Mouse (Mus musculus) neural tube, embryonic 11.5 days (tissue): ENCODE measurements around the gene Wdr62. TPM values are rescaled to one million over a fixed set of nuclear protein-coding genes. Genes with fewer than 3 reads are reported as not detected.
A peak's percentile ranks its signal among the peaks of the same experiment; 100 is the strongest.
"Not testable (repeated sequence)": the region's sequence is repeated elsewhere in the genome, so short reads cannot be mapped to it uniquely, and the experiment has no call there.

Experiments
- ATAC-seq: fragments of 200-750 bp; cut with Nextera tagmentation; 2 replicates; pipeline ENCODE4 v1.8.0; 2017; ENCODE audit warnings: moderate number of reproducible peaks, mild to moderate bottlenecking, moderate TSS enrichment, moderate library complexity; ENCODE audit not compliant: insufficient read depth, low FRiP score, low TSS enrichment
- DNase-seq: peaks from one replicate; pipeline ENCODE4 v3.0.0-alpha.2; 2015; ENCODE audit warnings: low spot score
- H3K27ac ChIP-seq: fragments of 300-500 bp; sonication (generic); 2 replicates; pipeline ENCODE4 v1.5.1; 2014; ENCODE audit warnings: low read depth, mild to moderate bottlenecking, low read length
- H3K27me3 ChIP-seq: fragments of 300-500 bp; sonication (generic); 2 replicates; pipeline ENCODE4 v1.6.1; 2014; ENCODE audit warnings: mild to moderate bottlenecking, low read length, mixed read lengths; ENCODE audit not compliant: control insufficient read depth, insufficient read depth
- H3K36me3 ChIP-seq: fragments of 300-500 bp; sonication (generic); 2 replicates; pipeline ENCODE4 v1.6.1; 2014; ENCODE audit warnings: mild to moderate bottlenecking, low read length, moderate library complexity, mixed read lengths; ENCODE audit not compliant: control insufficient read depth, insufficient read depth
- H3K4me1 ChIP-seq: fragments of 300-500 bp; sonication (generic); 2 replicates; pipeline ENCODE4 v1.6.1; 2014; ENCODE audit warnings: low read length, mixed read lengths; ENCODE audit not compliant: control insufficient read depth, insufficient read depth
- H3K4me2 ChIP-seq: fragments of 300-500 bp; sonication (generic); 2 replicates; pipeline ENCODE4 v1.6.1; 2014; ENCODE audit warnings: low read depth, mild to moderate bottlenecking, moderate library complexity
- H3K4me3 ChIP-seq: fragments of 300-500 bp; sonication (generic); 2 replicates; pipeline ENCODE4 v1.5.1; 2014; ENCODE audit warnings: low read depth, low read length
- H3K9ac ChIP-seq: fragments of 300-500 bp; sonication (generic); 2 replicates; pipeline ENCODE4 v1.6.1; 2014; ENCODE audit warnings: mild to moderate bottlenecking, low read length
- H3K9me3 ChIP-seq: fragments of 300-500 bp; sonication (generic); 2 replicates; pipeline ENCODE4 v1.6.1; 2016; ENCODE audit warnings: low read length; ENCODE audit not compliant: control insufficient read depth
- WGBS: fragments of 180-500 bp; shearing (Covaris S2); extraction: QIAGEN DNeasy Blood & Tissue Kit; methylation state at CpG from one replicate; pipeline ENCODE4 v1.1.7; 2014; 5-methylcytosine and 5-hydroxymethylcytosine counted together
- polyA plus RNA-seq: library from polyadenylated mRNA; unstranded; fragments of >200 nt; fragmentation: Nextera tagmentation; extraction: Ambion mirVana; gene quantifications from 2 replicates; pipeline ENCODE4 v1.2.1, GENCODE M21; 2014

Gene Wdr62
- polyA plus RNA-seq, 1 experiment from 2014 or later: 12.5 TPM

GRCm38 (mm10) chr7:30213881-30214280 lies 66.3 kb downstream of the Wdr62 start:
- H3K4me2 ChIP-seq: no peak overlapping the region
- no peaks in the 10 kb centered on the region for H3K4me1 ChIP-seq
- no peak overlapping the region for H3K27ac ChIP-seq
- H3K4me3 ChIP-seq: no peak overlapping the region
- no peak for ATAC-seq
- H3K9me3 ChIP-seq: no peaks in the 10 kb centered on the region
- no peak for DNase-seq
- H3K27me3 ChIP-seq: no peaks in the 10 kb centered on the region
- H3K9ac ChIP-seq: no peak overlapping the region
- H3K36me3 ChIP-seq: no peaks in the 10 kb centered on the region
- WGBS: 85% methylated on average over 3 of the region's 3 CpGs

GRCm38 (mm10) chr7:30211025-30211424 lies 69.2 kb downstream of the Wdr62 start:
- Histone ChIP-seq H3K27me3 (no peaks in the 10 kb centered on the region), H3K27ac (no peak overlapping the region), H3K4me1 (no peaks in the 10 kb centered on the region), H3K36me3 (no peaks in the 10 kb centered on the region), H3K4me2 (no peak overlapping the region), H3K4me3 (no peak overlapping the region), H3K9ac (no peak overlapping the region), H3K9me3 (no peaks in the 10 kb centered on the region)
- WGBS: 39% methylated on average over 4 of the region's 4 CpGs
- ATAC-seq (no peak), DNase-seq (no peak)

DNA sequence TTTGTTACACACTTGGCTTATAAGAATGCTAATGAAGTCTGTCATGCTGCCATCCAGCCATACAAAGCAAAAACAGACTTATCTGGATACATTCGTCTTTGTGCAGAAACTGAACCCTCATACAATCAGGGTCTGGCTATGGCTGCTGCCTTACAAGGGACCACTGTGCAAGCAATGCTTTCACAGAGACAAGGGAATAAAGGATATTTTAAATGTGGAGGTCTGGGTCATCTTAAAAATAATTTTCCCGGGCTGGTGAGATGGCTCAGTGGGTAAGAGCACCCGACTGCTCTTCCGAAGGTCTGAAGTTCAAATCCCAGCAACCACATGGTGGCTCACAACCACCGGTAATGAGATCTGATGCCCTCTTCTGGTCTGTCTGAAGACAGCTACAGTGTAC lies 73.9 kb downstream of the Wdr62 start:
- not testable (repeated sequence) for H3K4me1 ChIP-seq, H3K27ac ChIP-seq, H3K27me3 ChIP-seq, DNase-seq, H3K9me3 ChIP-seq, H3K4me2 ChIP-seq, ATAC-seq, H3K4me3 ChIP-seq, H3K36me3 ChIP-seq, H3K9ac ChIP-seq
- WGBS: 59% methylated on average over 5 of the region's 5 CpGs

DNA sequence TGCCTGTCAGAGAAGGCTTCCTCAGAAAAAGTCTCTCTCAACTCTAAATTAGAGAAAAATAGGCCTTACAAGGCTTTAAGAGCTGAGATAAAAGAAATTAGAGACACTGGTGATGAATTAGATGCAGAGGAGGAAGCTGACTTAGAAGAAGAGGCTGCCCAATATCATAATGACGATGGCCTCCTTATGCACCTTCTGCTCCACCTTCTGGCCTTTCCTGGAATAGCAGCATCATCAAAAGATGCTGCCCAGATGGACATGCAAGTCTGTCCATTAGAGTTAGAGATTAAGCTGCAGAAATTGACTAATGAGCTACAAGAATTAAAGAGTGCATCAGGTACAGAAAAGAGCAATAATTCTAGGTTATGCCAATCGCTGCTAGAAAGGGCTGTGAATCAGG lies 74.8 kb downstream of the Wdr62 start:
- no peak overlapping the region for H3K4me2 ChIP-seq
- H3K36me3 ChIP-seq: no peaks in the 10 kb centered on the region
- peak; percentile 54 for DNase-seq
- no peaks in the 10 kb centered on the region for H3K9me3 ChIP-seq
- WGBS: 2% methylated on average over 2 of the region's 2 CpGs
- H3K9ac ChIP-seq: no peak overlapping the region
- no peaks in the 10 kb centered on the region for H3K27me3 ChIP-seq
- H3K4me3 ChIP-seq: no peak overlapping the region
- ATAC-seq: no peak
- no peaks in the 10 kb centered on the region for H3K4me1 ChIP-seq
- no peak overlapping the region for H3K27ac ChIP-seq

- Histone ChIP-seq H3K9ac (no peak overlapping the region), H3K27ac (no peak overlapping the region), H3K27me3 (no peaks in the 10 kb centered on the region), H3K9me3 (no peaks in the 10 kb centered on the region), H3K4me3 (no peak overlapping the region), H3K4me1 (no peaks in the 10 kb centered on the region), H3K36me3 (no peaks in the 10 kb centered on the region), H3K4me2 (no peak overlapping the region)
- WGBS: 51% methylated on average over 8 of the region's 8 CpGs
- ATAC-seq (no peak), DNase-seq (no peak)
Observed at GRCm38 (mm10) chr7:30204380-30204779, 75.8 kb downstream of the Wdr62 start.

- Histone ChIP-seq H3K27ac (no peak overlapping the region), H3K4me2 (no peak overlapping the region), H3K36me3 (no peaks in the 10 kb centered on the region), H3K9me3 (no peaks in the 10 kb centered on the region), H3K4me1 (no peaks in the 10 kb centered on the region), H3K27me3 (no peaks in the 10 kb centered on the region), H3K9ac (no peak overlapping the region), H3K4me3 (no peak overlapping the region)
- no peak for ATAC-seq
- 85% methylated on average over 11 of the region's 11 CpGs for WGBS
- no peak for DNase-seq
Observed at GRCm38 (mm10) chr7:30202895-30203690, 77.1 kb downstream of the Wdr62 start.

GRCm38 (mm10) chr7:30200661-30201060 lies 79.6 kb downstream of the Wdr62 start:
- WGBS: 90% methylated on average over 5 of the region's 5 CpGs
- DNase-seq, H3K4me2 ChIP-seq, H3K27me3 ChIP-seq, H3K36me3 ChIP-seq, H3K4me3 ChIP-seq, H3K27ac ChIP-seq, ATAC-seq, H3K9ac ChIP-seq, H3K4me1 ChIP-seq, H3K9me3 ChIP-seq: not testable (repeated sequence)

DNA sequence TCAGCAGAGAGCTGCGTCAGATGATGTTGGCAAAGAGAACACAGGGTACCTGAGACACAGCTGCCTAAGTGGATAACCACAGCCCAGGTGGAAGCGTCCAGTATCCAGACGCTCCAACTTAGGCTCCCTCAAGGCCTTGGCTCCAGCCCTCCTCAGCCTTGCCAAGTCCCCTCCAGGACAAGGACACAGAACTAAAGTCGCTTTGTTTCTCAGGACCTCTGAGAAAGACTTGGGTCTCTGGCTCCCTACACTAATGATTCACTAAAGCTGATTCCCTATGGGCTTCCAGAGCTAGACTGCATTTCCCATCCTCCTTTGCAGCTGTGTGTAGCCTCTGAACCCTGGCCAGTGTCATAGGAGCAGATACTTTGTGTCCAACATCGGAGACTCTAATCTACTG lies 80.0 kb downstream of the Wdr62 start:
- Histone ChIP-seq H3K9ac (no peak overlapping the region), H3K36me3 (no peaks in the 10 kb centered on the region), H3K4me3 (no peak overlapping the region), H3K27me3 (no peaks in the 10 kb centered on the region), H3K27ac (no peak overlapping the region), H3K4me1 (no peaks in the 10 kb centered on the region), H3K9me3 (no peaks in the 10 kb centered on the region), H3K4me2 (no peak overlapping the region)
- no peak for DNase-seq
- WGBS: 80% methylated on average over 5 of the region's 5 CpGs
- no peak for ATAC-seq

GRCm38 (mm10) chr7:30199498-30200139 lies 80.6 kb downstream of the Wdr62 start:
- no peak for ATAC-seq
- no peak overlapping the region for H3K9ac ChIP-seq
- 79% methylated on average over 18 of the region's 18 CpGs for WGBS
- no peak overlapping the region for H3K4me2 ChIP-seq
- no peaks in the 10 kb centered on the region for H3K4me1 ChIP-seq
- no peaks in the 10 kb centered on the region for H3K27me3 ChIP-seq
- DNase-seq: no peak
- H3K4me3 ChIP-seq: no peak overlapping the region
- H3K27ac ChIP-seq: no peak overlapping the region
- H3K36me3 ChIP-seq: no peaks in the 10 kb centered on the region
- H3K9me3 ChIP-seq: no peaks in the 10 kb centered on the region
